Mouse (Mus musculus) kidney, postnatal 36 days (tissue): ENCODE data around the gene Ceacam19.
"Not testable (repeated sequence)": the region's sequence is repeated elsewhere in the genome, so short reads cannot be mapped to it uniquely, and the experiment has no call there.

Source experiments
- DNase-seq, 2 experiments: peaks; one replicate each; pipeline ENCODE4 v3.0.0; 2021 to 2022; ENCODE audit warnings: mixed read lengths in 2 of 2

Gene Ceacam19

DNA sequence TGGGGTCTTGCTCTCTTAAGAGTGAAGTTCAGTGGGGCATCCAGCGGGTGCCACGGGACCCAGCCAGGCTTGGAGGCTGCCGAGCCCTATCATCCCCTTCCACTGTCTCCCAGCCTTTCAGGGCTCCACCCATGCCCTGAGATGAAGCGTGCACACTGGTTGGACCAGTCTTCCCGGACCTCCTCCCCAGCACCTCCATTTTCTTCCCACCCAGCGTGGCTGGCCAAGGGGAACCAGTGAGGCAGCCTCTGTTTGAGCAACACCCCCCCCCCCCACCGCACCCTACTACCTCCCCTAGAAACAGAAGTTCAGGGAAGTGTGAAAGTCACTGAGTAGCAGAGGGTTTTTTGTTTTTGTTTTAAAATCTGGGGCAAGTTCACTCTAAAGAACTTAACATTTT is at the start of gene Ceacam19:
Gene Ceacam19 (minus strand): TSS at position 117 of the 400 bp plus-strand sequence.
- DNase-seq = no peak

DNA sequence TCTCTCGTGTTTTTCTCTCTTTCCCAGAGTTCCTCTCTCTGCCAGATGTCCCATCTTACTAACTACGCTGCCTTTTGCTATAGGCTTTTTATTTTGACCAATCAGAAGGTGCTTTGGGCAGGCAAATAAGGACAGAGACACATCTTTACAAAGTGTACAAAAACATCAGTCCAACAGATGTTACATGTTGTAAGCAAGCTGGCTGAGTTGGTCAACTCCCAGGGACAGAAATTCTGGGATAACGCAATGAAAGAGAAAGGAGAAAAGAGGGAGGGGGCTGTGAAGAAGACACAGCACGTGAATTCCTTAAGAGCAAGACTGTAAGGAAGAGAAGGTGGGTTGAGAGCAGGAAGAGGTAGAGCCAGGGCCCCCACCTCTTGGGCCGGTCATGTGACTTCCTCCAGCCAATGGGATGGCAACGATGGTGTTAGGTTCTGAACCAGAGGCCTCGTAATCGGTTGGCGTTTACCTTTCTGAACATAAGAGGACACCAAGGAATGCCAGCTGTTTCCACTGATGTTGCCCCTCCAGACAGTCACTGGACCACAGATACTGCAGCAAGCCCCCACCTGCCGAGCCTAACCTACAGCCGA is 49.6 kb upstream of the Ceacam19 start:
- DNase-seq = no peak

DNA sequence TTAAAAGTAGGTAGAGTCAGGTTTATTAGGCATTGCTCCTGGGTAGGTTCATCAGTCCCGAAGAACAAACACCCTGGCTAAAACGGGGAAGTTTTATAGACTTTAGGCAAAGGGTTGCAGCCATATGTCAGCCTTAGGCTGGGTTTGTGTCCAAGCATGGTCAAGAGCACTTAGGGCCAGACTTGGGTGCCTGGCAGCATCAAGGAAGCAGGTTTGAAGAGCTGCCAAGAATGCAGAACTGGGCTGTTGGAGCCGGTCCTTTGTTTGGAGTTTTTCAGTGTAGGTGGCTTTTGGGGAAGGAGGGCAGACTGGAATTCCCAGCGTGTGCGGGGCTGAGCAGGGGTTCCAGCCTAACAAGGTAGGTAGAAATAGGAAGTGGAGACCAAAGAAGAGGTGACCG is 48.2 kb upstream of the Ceacam19 start:
- peak; percentile 55 to 63 for DNase-seq

DNA sequence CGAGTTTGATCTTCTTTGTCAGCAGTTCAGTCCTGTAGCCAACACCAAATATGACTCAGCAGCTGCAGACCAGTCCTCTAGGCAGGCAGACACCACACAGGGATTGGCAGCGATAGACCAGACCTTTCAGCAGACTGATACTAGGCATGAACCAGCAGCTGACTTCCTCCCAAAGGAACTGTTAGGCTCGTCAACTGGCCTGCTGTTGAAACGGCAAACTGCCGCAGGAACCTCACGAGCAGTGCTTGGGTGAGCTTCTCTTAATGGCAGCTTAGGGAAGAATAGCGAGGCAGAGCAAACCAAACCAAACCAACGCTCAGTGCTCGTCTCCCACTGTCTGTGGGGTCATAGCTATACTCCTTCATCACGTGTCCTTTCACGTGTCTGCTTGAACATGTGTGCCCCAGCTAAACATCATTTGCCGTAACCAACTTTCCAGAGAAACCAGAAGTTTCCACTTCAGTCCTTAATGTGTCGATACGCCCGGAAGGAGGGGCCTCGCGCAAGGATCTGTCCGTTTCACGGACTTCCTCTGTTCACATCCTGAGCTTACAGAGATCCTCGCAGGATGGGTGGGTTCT is 47.5 kb upstream of the Ceacam19 start:
- peak; percentile 32 to 34 for DNase-seq

DNA sequence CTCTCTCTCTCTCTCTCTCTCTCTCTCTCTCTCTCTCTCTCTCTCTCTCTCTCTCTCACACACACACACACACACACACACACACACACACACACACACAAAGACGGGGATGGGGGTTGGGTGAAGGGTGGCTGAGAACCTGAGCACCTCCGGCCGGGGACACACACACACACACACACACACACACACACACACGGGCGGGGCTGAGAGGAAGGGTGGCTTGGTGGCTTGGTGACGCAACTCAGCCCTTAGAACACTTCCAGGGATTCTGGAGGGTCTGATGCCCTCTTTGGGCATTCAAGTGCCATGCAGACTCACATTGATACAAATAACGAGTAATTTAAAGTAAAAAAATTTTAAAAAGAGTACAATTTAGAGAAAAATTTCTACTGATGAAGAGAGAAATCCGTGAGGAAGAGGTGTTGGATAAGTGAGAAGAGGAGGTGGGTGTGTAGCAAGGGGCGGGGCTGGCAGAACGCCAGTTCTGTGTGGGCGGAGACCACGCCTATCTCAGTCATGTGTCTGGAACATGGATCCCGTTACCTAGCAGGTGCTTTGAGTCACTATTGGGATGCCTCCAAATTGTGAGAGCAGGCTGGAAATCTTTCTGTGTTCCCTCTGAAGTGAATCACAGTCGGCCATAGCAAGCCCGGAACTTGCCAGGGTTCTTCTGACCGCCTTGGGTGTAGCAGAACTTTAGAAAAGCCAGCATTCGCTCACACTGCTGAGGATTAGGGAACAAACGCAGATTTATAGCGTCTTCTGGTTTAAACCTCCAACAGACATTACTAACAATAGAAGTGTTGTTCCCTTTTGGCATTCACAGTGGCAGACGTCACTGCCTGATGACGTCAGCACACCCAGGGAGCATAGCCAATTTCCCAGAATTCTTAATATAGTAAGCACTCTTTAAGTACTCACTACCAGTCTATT is 45.4 kb upstream of the Ceacam19 start:
- peak; percentile 51 to 69 for DNase-seq

DNA sequence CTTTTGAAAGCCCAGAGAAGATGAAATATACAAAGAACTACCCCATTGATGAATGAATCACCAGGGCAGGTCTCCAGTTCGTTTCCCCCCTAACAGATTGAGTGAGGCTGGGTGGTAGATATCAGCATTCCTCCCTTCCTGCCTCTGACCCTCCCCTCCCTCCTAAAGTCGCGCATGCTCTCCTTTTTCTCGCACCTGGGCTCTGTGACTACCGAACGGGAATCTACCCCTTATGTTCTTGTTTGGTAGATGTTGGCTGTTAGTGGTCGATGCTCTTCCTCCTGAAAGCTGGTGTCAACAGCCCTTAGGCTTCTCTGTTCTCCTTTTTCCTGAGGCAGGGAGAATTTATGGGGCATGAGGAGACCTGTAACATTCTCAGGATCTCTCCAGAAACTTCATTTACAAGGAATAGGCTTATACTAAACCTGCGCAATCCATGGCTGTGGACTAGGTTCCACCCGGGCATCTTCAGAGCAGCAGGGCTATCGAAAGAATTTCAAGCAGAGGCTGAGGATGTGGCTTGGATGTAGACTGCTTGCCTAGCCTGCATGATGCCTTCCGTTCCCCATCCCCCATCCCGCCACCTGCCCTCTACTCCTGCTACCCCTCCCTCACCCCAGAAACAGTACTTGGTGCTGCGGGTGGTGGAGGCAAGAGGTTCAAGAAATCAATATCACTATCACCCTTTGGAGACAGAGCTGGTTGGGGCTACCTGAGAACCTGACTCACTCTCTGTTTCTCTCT is 44.5 kb upstream of the Ceacam19 start:
- no peak for DNase-seq

DNA sequence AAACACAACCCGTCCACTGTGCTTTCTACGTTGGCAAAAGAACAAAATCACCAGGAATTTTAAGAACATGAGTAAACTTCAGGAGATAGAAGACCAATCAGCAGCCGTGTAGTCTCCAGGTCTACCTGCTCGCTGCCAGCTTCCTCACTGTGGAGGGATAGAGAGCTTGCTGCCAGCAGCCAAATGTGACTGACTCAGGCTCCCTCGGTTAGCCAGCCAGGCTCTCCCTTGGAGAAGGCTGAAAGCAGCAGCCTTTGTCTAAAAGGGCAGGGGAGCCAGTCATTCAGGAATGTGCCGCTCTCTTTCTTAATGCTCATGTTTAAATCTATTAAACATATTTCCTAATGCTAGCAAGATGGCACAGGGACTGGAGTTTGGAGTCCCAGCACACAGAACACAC is 42.7 kb upstream of the Ceacam19 start:
- DNase-seq = not testable (repeated sequence)

DNA sequence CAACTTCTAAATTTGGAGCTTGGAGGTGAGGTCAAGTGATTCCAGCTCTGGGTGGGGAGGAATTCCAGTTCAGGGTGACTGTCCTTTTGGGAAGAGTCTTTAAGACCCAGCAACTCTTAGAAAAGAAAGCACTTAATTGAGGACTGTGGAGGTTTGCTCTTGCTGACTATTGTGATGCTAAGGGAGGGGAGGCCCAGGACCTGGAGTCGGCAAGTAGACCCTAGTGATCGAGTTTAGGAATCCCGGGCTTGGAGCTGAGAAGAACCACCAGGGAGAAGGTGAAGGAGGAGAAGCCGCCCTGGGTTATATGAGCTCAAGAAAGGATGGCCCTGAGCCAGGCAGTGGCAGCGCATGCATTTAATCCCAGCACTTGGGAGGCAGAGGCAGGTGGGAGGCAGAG is 40.7 kb upstream of the Ceacam19 start:
- DNase-seq = peak in 1 of 2 experiments; percentile 18

DNA sequence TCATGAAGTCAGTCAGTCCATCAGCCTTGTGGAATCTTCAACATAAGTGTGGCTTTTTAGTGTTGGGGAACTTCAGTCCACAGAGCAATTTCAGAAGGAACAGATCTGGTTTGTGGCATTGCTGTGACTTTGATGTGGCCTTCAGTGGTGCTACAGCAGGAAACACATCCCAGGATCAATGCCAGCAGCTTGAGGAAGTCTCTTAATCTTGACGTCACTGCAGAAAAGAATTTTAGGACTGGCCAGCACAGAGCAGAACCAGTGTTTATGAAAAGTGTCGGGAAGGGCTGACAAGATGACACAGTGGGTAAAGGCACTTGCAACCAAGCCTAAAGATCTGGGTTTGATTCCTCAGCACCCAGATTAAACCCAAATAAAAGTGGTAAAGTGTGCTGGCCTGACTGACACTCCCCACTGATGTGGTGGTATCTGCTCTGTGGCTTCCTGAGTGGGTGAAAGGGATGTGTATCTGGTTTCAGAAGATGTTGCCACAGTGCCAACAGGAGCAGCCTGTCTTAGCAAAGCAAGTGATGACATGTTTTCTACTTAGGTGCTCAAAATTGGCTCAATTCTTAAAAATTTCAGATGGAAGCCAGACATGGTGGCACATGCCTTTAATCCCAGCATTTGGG is 39.2 kb upstream of the Ceacam19 start:
- DNase-seq = peak; percentile 47 to 69

DNA sequence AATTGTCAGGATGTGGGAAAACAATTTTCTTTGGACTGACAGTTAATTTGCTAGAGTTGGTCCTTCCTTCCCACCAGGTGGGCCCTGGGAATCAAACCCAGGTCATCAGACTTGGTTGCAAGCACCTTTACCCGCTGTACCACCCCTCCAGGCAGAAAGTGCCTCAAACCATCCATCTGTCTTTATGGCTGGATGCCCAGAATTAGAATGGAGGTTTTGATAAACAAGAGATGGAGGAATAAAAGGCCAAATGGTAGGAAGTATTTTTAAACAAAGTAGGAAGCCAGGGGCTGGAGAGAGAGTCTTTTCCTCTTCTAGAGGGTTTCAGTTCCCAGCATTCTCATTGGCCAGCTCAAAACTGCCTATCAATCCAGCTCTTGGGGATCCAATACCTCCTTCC is 37.6 kb upstream of the Ceacam19 start:
- no peak for DNase-seq

DNA sequence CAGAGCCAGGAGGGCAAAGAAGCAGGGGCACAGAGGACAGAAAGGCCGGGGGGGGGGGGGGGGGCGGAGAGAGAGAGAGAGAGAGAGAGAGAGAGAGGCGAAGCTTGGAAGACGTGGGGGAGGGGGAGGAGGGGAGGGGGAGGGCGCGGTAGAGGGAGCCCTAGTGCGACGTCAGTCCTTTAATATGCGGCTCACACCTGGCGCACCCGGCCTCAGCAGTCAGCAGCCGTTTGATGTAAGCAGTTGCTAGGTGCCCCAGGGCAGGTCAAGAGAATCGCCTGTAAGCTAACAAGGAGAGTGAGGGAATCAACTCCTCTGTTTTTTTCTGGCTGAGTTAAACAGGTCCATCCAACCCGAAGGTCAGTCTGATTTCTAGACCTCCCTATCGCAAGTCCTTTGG is 36.0 kb upstream of the Ceacam19 start:
- DNase-seq = peak; percentile 19 to 55

DNA sequence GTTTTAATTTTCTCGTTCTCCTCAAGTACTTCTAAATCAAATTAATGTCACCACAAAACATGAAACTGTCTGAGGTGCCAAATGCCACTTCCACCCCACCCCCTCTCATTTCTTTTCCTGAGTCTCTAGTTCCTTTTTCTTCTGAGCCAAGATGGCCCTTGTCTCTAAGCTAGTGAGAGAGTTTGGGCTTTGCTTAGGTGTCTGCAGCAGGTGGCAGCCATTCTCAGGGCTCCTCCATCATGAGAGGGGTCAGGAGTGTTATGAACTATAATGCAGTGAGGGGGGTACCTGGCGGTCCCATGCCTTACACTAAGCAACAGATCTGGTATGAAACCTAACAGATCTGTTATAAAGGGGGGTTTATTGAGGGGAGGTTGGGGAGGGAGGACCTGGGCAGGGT is 35.6 kb upstream of the Ceacam19 start:
- no peak for DNase-seq

DNA sequence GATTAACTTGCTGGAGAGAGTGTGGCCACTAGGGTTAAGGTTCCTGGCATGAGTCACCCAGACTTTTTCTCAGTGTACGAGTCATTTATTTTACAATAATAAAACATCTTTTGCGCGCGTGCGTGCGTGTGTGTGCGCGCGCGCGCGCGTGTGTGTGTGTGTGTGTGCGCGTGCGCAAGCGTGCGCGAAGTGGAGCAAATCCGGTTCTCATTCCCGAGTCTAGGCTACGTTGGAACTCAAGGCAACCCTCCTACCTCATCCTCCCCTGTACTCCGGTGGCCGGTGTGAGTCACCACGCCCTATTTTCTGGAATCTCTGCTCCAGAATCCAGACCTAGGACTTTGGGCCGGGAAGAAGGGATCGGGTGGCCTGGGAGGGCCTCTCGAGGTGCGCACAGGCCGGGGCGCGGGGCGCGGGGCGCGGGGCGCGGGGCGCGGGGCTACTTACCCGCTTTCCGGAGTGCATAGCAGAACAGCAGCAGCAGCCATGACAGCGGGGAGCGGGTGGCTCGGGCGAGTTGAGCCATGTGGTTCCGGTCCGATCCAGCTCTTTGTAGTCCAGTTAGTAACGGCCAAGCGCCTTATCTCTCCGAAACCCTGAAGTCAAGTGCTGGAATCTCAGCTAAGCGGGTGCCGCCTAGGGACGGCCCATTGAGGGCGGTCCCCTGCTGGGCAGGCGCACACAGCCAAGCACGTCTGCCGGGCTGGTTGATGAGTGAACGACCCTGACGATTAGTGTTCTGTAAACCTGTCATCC is 32.9 kb upstream of the Ceacam19 start, which contains the start of gene Pvr:
Gene Pvr (minus strand): TSS at position 655 of the 756 bp plus-strand sequence.
- peak; percentile 87 to 90 for DNase-seq

DNA sequence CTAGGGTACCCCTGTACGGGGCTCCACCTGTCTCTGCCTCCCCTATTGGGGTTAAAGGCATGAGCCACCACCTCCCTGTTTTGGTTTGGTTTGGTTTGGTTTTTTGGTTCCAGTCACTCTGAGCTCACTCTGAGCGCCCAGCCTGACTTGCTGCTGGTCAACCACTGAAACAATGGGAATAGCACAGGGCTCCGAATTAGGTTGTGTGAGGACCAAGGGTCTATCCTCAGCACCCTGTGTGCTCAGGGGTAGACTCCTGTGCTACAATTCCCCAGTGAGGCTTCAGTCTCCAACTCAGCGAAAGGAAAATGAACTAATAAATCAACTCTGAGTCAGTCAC is 32.4 kb upstream of the Ceacam19 start:
- DNase-seq = no peak

DNA sequence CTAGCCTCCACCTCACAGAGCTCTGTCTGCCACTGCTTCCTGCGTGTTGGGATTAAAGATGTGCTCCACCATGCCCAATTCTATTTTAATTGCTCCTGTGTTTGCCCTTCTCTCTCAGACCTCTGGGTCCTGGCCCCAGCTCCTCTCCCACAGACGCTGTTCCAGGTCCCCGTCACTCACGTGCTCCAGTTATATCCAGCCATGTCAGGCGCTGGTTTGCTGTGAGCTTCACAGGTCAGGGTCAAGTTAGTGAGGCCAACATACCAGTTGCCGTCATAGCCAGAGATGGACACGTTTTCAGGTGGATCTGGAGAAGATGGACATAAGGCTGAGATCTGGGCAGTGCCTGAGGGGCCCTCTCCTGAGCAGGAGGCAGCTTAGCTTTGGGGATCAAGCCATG is 26.8 kb upstream of the Ceacam19 start:
- no peak for DNase-seq

DNA sequence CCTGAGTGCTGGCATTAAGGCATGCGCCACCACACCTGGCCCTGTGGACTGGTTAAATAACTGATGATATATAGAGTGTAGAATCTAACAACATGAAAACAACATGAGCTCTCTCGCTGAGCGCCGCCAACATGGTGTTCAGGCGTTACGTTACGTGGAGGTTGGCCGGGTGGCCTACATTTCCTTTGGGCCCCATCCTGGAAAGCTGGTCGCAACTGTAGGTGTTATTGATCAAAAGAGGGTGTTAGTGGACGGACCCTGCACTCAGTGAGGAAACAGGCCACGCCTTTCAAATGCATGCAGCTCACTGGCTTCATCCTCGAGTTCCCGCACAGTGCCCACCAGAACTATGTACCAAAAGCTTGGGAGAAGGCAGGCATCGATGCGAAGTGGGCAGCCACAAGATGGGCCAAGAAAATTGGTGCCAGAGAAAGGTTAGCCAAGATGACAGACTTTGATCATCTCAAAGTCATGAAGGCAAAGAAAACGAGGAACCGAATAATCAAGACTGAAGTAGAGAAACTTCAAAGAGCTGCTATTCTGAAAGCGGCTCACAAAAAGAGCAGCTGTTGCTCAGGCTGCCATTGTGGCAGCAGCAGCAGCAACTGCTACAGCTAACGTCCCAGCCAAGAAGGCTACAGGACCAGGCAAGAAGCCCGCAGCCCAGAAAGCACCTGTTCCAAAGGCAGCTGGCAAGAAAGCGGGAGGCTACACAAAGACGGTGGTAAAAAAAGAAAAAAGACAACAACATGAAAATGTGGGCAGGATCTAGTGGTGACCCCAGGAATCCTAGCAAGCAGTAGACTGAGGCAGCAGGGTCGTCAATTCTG is 24.1 kb upstream of the Ceacam19 start:
- no peak for DNase-seq

DNA sequence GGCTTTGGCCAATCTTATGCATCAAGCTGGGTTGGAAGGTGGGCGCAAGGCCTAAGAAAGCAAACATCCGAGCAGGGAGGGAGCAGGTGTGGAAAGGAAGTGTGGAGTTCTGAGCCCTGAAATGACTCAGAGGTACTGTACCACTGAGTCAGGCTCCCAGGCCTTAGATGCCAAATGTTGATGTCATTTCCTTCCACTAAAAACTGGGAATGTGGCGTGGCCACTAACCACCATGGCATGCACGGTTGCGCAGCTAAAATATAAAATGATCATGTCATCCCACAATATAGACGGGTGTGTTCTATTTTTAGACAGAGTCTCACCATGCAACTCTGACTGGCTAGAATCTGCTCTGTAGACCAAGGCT is 23.5 kb upstream of the Ceacam19 start:
- no peak for DNase-seq

DNA sequence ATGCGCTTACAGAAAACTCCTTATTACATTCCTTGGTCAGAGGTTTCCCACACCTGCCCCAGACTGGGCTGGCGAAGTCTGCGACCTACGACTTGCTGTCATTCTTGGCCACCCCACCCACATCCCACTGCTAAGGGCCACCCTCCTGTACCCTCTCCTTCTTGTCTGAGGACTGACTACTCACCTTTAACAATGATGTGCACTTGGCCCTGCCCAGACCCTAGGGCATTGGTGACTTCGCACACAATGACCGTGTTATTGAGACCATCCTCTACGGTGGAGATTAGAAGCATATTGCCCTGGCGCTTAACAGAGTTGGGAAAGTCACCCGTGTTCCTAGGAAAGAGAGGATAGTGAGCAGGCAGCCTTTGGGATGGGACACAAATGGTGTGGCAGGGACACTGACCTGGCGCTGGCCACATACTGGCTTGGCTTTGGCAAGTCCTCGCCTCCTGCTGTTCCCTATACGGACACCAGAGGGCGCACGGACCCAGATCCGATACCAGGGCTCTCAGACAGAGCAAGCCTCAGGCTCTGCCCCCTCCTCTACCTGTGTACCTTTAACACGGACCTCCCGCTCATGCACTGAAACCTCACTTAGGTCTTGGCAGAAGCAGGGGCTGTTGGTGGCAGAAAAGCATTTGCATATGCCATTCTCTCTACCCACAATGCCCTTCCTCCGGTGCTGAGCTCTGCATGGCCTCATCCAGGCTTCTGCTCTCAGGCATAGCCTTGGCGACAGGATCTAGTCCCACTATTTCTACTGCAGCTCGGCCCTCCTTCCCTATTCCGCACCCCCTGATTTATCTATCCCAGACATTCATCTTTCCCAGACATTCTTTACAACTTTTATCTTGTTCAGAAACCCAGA is 22.9 kb upstream of the Ceacam19 start:
- DNase-seq = peak; percentile 82 to 93

DNA sequence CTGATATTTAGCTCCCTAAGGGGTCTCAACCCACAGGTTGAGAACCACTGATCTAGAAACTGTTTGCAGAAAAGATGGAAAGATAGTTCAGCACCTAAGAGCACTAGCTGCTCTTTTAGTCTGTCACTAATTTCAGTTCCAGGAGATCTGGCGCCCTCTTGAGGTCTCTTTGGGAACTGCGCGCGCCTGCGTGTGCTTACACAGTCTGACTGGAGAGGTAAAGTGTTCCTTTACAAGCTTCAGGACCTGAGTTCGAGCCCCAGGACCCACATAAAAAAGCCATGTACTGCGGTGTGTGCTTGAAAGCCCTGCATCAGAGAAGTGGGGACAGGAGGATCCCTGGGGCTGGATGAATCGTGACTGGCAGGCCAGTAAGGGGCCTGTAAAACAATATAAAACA is 2.1 kb upstream of the Ceacam19 start:
- DNase-seq = peak; percentile 29 to 80

DNA sequence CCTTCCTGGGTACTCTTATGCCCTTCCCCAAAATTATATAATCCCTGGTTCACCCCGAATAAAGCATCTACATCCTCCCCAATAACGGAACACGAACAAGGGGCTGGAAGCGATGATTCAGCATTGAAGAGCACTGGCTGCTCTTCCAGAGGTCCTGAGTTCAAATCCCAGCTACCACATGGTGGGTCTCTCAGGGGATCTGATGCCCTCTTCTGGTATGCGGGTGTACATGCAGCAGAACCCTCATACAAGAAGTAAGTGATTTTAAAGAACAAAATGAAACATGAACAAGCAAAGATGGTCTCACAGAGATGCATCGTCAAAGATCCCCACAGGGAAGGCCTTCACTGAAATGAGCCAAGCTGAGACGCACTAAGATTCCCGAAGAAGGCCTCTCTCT is 7.0 kb downstream of the Ceacam19 start:
- DNase-seq = no peak
